Mouse (Mus musculus) c-Kit-positive CD71-positive TER-119-positive erythroid progenitor cells, embryonic 14.5 days (primary cell): ENCODE measurements around the gene Syt9.

Source experiments
- DNase-seq: peaks from one replicate; pipeline ENCODE4 v3.0.0-alpha.2; 2013; ENCODE audit warnings: low spot score

The Syt9 gene

DNA sequence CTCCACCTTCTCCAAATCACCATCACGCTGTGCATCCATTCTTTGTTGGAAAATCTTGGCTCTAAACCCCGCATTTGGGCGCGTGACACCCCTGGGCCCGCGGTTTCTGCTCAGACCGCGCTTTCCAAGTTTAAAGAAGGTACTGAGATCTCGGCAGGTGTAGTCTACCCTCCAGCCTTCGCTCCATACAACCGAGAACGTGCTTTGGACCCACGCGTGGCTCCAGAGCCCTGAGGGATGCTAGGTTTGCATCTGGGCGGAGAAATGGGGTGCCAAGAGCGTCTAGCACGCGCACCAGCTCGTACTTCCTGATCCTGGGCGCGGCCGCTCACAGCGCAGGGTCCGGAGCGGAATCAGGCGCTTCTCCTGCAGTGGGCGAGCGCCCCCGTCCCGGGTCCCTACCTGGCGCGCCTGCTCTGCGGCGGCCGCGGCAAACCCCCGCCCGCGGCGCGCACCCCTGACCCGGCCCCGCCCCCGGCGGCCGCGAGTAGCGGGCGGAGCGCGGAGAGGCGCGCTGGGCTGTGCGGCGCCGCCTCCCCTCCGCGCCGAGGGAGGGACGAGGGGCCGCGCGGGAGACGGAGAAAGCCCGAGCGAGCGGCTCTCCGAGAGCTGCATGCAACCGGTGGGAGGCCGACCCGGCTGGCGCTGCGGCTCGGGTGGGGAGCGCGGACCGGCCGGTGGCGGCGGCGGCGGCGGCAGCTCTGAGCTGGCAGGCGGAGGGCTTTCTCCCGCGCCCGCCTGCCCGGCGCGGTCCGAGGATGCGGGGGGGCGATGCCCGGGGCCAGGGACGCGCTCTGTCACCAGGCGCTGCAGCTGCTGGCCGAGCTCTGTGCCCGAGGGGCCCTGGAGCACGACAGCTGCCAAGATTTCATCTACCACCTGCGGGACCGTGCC is at the start of gene Syt9:
Gene Syt9 (plus strand): TSS at position 497 of the 894 bp plus-strand sequence.
- DNase-seq, result no peak

GRCm38 (mm10) chr7:107339013-107339412 is 31.5 kb upstream of the Syt9 start:
- no peak for DNase-seq

GRCm38 (mm10) chr7:107339560-107340057 is 30.9 kb upstream of the Syt9 start:
- no peak for DNase-seq

DNA sequence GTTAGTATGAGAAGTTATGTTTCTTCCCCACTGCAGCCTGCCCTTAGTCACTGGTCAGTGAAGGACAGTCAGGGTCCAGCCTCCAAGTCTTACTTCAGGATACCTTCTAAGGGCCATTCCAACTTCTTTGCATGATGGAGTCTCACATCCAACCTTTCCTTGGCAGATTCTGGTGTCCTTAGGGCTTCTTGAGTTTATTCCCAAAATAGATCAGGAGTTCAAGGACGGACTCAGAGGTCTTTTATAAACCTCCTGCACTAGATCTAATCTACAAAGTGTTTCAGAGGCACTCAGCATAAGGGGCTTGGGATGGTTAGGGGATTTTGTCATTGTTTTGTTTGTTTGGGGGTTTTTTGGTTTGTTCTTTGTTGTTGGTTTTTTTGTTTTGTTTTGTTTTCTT is 30.3 kb upstream of the Syt9 start:
- DNase-seq, result no peak

GRCm38 (mm10) chr7:107341519-107342190 is 28.9 kb upstream of the Syt9 start:
- no peak for DNase-seq

- no peak for DNase-seq
Measured at GRCm38 (mm10) chr7:107349201-107349600, 21.3 kb upstream of the Syt9 start.

DNA sequence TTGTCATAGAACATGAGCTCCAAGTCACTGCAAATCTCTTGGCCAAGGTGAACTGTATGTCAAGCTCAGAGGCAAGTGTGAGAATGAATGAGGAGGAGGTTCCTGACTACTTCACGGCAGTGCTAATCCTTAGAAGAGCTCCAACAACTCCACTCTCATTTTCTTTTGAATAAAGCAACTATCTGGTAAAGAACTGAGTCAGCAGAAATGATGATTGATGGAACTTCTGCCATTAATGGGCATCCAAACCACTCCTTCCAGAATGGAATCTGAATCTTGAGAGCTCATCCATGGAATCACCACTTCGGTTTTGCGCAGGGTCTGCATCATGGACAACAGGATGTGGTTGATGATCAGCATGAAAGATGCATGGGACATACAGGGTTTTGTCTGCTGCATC is 8.4 kb upstream of the Syt9 start:
- no peak for DNase-seq

DNA sequence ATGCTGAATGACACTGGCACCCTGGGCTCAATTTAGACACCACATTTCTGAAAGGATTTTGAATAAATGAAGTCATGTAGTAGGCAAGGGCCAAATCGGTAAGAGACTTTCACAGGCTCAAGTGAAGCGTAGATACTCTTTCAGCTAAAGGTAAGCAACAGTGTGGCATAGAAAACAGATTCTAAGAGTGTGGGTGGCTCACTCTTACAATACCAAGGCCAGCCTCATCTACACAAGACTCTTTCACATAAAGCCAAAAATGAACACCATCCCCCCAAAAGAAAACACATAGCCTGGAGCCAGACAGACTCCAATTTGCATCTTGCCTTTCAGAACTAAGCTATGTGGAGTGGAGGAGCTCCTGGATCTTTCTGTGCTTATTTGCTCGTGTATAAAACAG is 7.9 kb upstream of the Syt9 start:
- DNase-seq, result no peak

DNA sequence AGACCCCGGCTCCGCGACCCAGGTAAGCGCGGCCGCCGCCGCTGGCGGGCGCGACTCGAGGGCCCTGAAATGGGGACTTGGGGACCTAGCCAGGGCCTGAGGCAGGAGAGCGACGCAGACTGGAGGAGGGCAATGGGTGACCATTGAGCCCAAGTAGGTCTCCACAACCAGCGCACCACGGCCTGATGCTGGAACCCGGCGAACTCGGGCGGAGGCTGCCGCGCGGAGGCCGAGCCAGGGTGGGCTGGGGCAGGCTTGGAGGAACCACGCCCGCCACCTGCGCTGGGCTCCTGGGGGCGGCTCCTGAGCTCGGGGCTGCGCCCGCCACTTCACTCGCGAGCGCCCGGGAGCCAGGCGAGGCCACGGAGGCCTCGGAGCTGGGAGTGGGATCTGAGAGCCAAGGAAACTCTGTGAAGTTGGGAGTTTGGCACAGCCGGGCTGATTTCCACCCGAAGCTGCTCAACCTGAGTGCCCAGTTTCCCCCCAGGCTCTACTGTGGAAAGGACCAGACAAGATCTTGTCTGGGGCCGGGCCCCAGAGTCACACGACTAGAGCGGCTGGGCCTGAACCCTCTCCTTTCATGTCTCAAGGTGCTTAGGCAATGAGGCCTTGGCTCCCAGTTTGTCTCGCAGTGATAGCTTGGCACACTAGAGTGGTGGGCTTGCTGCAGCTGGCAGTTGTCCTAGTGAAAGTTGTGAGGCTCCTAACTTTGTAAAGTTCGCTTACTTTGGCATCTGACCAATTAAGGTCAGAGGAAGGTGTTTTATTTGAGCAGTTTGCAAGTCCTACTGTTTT is 795 bp downstream of the Syt9 start:
- DNase-seq, result no peak

- DNase-seq, result no peak
Measured at GRCm38 (mm10) chr7:107380562-107380961, 10.0 kb downstream of the Syt9 start.

- no peak for DNase-seq
Measured at GRCm38 (mm10) chr7:107389604-107390003, 19.1 kb downstream of the Syt9 start.

GRCm38 (mm10) chr7:107392749-107393148 is 22.2 kb downstream of the Syt9 start:
- DNase-seq, result no peak

- DNase-seq, result no peak
Measured at GRCm38 (mm10) chr7:107400061-107400799, 29.7 kb downstream of the Syt9 start.

GRCm38 (mm10) chr7:107403261-107403660 is 32.7 kb downstream of the Syt9 start:
- DNase-seq, result no peak

- DNase-seq, result no peak
Measured at GRCm38 (mm10) chr7:107414928-107415327, 44.4 kb downstream of the Syt9 start.

GRCm38 (mm10) chr7:107417043-107417850 is 46.7 kb downstream of the Syt9 start:
- DNase-seq, result no peak

DNA sequence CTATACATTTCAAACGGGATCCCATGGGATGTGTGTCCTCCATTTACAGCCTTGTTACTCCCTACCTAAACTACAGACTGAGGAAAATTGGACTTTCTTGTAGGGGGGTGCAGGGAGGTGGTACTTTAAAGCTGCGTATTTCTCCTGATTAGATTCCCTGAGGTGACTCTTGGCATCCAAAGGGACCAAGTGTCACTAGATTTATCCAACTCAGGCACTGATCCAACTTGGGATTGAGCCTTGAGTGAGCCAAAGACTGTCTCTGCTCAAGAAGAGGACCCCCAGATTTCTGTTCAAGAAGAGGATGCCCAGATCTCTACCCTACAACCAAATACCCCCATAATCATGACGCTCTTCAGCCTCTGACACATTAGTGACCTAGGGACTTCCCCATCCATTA is 66.9 kb downstream of the Syt9 start:
- DNase-seq, result no peak

GRCm38 (mm10) chr7:107444579-107444978 is 74.1 kb downstream of the Syt9 start:
- DNase-seq, result no peak

- DNase-seq, result no peak
Measured at GRCm38 (mm10) chr7:107454660-107455059, 84.1 kb downstream of the Syt9 start.

- no peak for DNase-seq
Measured at GRCm38 (mm10) chr7:107455118-107455521, 84.6 kb downstream of the Syt9 start.

DNA sequence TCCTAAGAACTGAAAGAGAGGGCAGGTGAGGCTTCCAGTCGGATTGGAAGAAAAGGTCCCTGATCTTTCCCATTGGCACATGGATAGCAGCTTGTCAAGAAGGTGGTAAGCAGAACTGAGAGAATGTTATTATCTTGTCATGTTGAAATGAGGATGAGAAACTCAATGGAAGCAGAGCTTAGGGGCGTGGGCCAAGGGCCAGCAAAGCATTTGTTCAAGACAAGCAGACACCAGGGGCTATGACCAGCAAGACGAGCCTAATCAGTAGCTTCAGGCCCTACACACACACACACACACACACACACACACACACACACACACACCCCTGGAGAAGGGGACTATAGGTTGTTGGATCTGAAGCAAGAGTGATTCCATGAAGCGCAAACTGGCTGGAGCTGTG is 90.6 kb downstream of the Syt9 start:
- DNase-seq, result no peak
